10 mouse cellular contexts compared by ENCODE assay signal in the genomic region with DNA sequence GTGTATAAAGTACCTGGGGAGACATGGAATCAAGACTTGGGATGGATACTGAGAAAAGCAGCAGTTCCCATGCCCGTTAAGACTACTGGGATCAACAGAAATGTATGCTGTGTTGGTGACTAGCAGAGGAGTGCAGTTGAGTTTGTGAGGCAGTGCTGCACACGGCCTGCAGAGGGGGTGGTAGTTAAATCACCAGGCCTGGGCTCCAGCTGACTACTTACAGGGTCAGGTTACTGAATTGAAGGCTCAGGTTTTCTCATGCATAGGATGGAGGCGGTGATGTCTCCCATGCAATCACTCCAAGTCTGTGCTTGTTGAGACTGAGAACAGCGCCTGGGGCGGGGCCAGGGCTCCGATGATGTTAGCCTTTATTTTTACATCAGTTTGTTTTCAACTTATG. TPM values are rescaled to one million over a fixed set of nuclear protein-coding genes. Genes with fewer than 3 reads are reported as not detected.
DNase-seq lines count a peak whose midpoint lies in the region; ATAC-seq and TF ChIP-seq lines count a peak whose summit lies in the region.
"Had no signal": no experiment of that assay in that cellular context is flagged by ENCODE, and none has a peak within 500 bp of the region (broad histone marks: within the 10 kb centered on the region; RNA-seq: fewer than 3 reads in every experiment).

No protein-coding gene starts in this region.

- TF ChIP-seq POLR2A in CH12.LX (IDR thresholded peaks at IDR 0.05; ENCODE audit: low read depth, low read length), result no peak
- no peak for TF ChIP-seq POLR2A in embryonic fibroblast, embryonic 13.5 days (IDR thresholded peaks at IDR 0.05; ENCODE audit: low read depth, low read length)

- no peak overlapping the region for H3K4me2 ChIP-seq in CH12.LX (ENCODE audit: insufficient read depth, low read depth, poor library complexity, severe bottlenecking)
- H3K4me2 ChIP-seq: forebrain, embryonic 13.5 days had no signal

- TF ChIP-seq CTCF in layer of hippocampus, adult 2 months (conservative IDR thresholded peaks at IDR 0.05), result peak; percentile 59
- peak in 1 of 2 experiments; percentile 50; a peak in 2 of 4 replicates for TF ChIP-seq CTCF in CH12.LX (conservative IDR thresholded peaks at IDR 0.05 in 1 of 2, IDR thresholded peaks at IDR 0.05 in 1 of 2; ENCODE audit: low read depth in 2 of 2, low read length in 2 of 2)
- peak; percentile 38; the same call in 1 of the 2 replicates for TF ChIP-seq CTCF in embryonic fibroblast, embryonic 13.5 days (IDR thresholded peaks at IDR 0.05; ENCODE audit: borderline replicate concordance, insufficient read depth, low read length)

- no peaks in the 10 kb centered on the region for H3K79me2 ChIP-seq in CH12.LX (replicated peaks; ENCODE audit: control insufficient read depth, extremely low read depth, insufficient read depth, poor library complexity, severe bottlenecking)

- in situ Hi-C loops in CH12.LX (cut with MboI; ENCODE audit: low pct_ligation_motif_present, low pct_unique_long_range_greater_than_20kb, low sequenced_read_pairs), result no loop called here

- no peak for ATAC-seq in granulocyte monocyte progenitor cell, adult 5-6 weeks (replicated peaks; ENCODE audit: poor library complexity, severe bottlenecking)
- ATAC-seq: forebrain, embryonic 13.5 days; midbrain, embryonic 16.5 days had no signal

- peaks cover 2 to 4% of the 10 kb centered on the region in 2 experiments; a peak in 2 of 4 replicates for H3K4me1 ChIP-seq in CH12.LX (ENCODE audit: control insufficient read depth in 1 of 2, insufficient read depth in 2 of 2)
- peaks cover 8% of the 10 kb centered on the region for H3K4me1 ChIP-seq in embryonic fibroblast, embryonic 13.5 days (ENCODE audit: control insufficient read depth, insufficient read depth, low read length)

- H3K27me3 ChIP-seq in CH12.LX (replicated peaks), result peaks cover 69% of the 10 kb centered on the region
- H3K27me3 ChIP-seq: forebrain, embryonic 13.5 days had no signal

- H3K27ac ChIP-seq in layer of hippocampus, adult 2 months, result no peak overlapping the region
- no peak overlapping the region for H3K27ac ChIP-seq in CH12.LX (ENCODE audit: insufficient read depth, low read depth)
- H3K27ac ChIP-seq in embryonic fibroblast, embryonic 13.5 days (ENCODE audit: insufficient read depth, low read length), result no peak overlapping the region
- H3K27ac ChIP-seq: forebrain, embryonic 13.5 days had no signal

- peak; percentile 23 for TF ChIP-seq RAD21 in CH12.LX (IDR thresholded peaks at IDR 0.05; ENCODE audit: low read depth, low read length)

- dilution Hi-C loops in CH12.LX (cut with MboI; ENCODE audit: extremely low pct_ligation_motif_present, extremely low pct_unique_long_range_greater_than_20kb, low sequenced_read_pairs), result no loop called here

- DNase-seq in layer of hippocampus, adult 2 months (ENCODE audit: low spot score in 2 of 2), result no peak
- DNase-seq in layer of hippocampus, postnatal 10 days (ENCODE audit: low spot score in 2 of 2), result no peak
- DNase-seq in CH12.LX (ENCODE audit: extremely low read depth) (peak; percentile 12), WW6 (ENCODE audit: low read depth, low spot score) (peak; percentile 34)
- no peak for DNase-seq in Muller cell, postnatal 12 days (ENCODE audit: inconsistent ontology term)
- DNase-seq: heart, adult 18-20 months had no signal

- TF ChIP-seq EP300 in CH12.LX (IDR thresholded peaks at IDR 0.05; ENCODE audit: low read length), result no peak

- no peak overlapping the region for H3K4me3 ChIP-seq in layer of hippocampus, adult 2 months
- no peak overlapping the region for H3K4me3 ChIP-seq in CH12.LX (replicated peaks in 1 of 3; ENCODE audit: low read depth in 2 of 3, low read length in 2 of 3, poor library complexity in 1 of 3)
- no peak overlapping the region for H3K4me3 ChIP-seq in embryonic fibroblast, embryonic 13.5 days (ENCODE audit: insufficient read depth, low read length)
- H3K4me3 ChIP-seq: forebrain, embryonic 13.5 days had no signal

- no peaks in the 10 kb centered on the region for H3K36me3 ChIP-seq in CH12.LX (replicated peaks in 1 of 2; ENCODE audit: control insufficient read depth in 1 of 2, insufficient read depth in 1 of 2, low read length in 1 of 2)

- no peak overlapping the region for H3K9ac ChIP-seq in CH12.LX (ENCODE audit: insufficient read depth, low read depth)
- H3K9ac ChIP-seq: forebrain, embryonic 13.5 days had no signal

- H3K9me3 ChIP-seq in CH12.LX (replicated peaks; ENCODE audit: low read length), result peaks cover 3% of the 10 kb centered on the region
- H3K9me3 ChIP-seq: forebrain, embryonic 13.5 days had no signal

TF ChIP-seq in CH12.LX, 34 proteins besides CTCF, POLR2A, EP300 and RAD21:
- TF ChIP-seq SMC3 (IDR thresholded peaks at IDR 0.05; ENCODE audit: low read depth, low read length) (peak; percentile 48), KAT2A (IDR thresholded peaks at IDR 0.05; ENCODE audit: insufficient replicate concordance, low read length) (no peak)

RNA-seq across cellular contexts. Expression of a gene that starts 31.4 kb away (rescaled TPM):
- 100 to 1,000 TPM; 123 to 125 TPM for total RNA-seq in layer of hippocampus, adult 2 months (2021)
- 10 to 100 TPM; 81.4 to 86.1 TPM for total RNA-seq in layer of hippocampus, postnatal 10 days (2021)
- total RNA-seq in CH12.LX (2012; rRNA removed), result not detected in 2 replicates
- total RNA-seq in CH12.LX (2014; rRNA removed), result not detected in 2 replicates
- polyA plus RNA-seq in CH12.LX (2012; ENCODE audit: insufficient read length, low read depth), result not detected in 2 replicates
- 78.9 and 102 TPM in 2 replicates for polyA plus RNA-seq in embryonic fibroblast, embryonic 13.5 days (2011; ENCODE audit: insufficient read length, low read depth, missing spikeins)
- total RNA-seq in granulocyte monocyte progenitor cell, adult 5-6 weeks (2014; fragmentation: Nextera tagmentation), result 0.85 TPM in 1 of 2 replicates, not detected in the other
- total RNA-seq in granulocyte monocyte progenitor cell, adult 5-6 weeks (2017), result not detected in 2 replicates

Comparison
In these comparisons a context has a peak if more than half of its experiments do, and no peak if none do; other contexts are left out.
1. DNase-seq: peak in CH12.LX (single experiment) and WW6 (single experiment); none in layer of hippocampus, adult 2 months (0 of 2), layer of hippocampus, postnatal 10 days (0 of 2) and Muller cell, postnatal 12 days (single experiment).
2. RNA of a gene that starts 31.4 kb away (total RNA-seq): 123 to 125 TPM in layer of hippocampus, adult 2 months and 81.4 to 86.1 TPM in layer of hippocampus, postnatal 10 days; not detected in CH12.LX and 0.85 TPM in granulocyte monocyte progenitor cell, adult 5-6 weeks; every median in the first group is over 10 times any median in the second.